Mouse (Mus musculus) right cerebral cortex, adult 2 months (tissue): ENCODE measurements at regions not wholly inside any gene's neighbourhood (a gene's known extent, or its start where the extent isn't known, plus 50 kb on each side); places are given as distances from the start of the nearest gene placed in this dataset.
A peak's percentile ranks its signal among the peaks of the same experiment; 100 is the strongest.

Experiments used
- DNase-seq, 2 experiments: peaks; one replicate each; pipeline ENCODE4 v3.0.0; 2021 to 2022; ENCODE audit warnings: low spot score in 2 of 2

GRCm38 (mm10) chrX:76680890-76681289 lies 78.2 kb upstream of the Cldn34d start:
- DNase-seq, result peak; percentile 11 to 29
